Mouse (Mus musculus) erythroblast, embryonic 14.5 days (primary cell): ENCODE results near the gene Tcta. TPM values are rescaled to one million over a fixed set of nuclear protein-coding genes. Genes with fewer than 3 reads are reported as not detected.

Experiments used
- H3K27me3 ChIP-seq: 2 replicates; pipeline ENCODE4 v1.6.1; 2012; ENCODE audit warnings: inconsistent platforms; ENCODE audit not compliant: control insufficient read depth
- H3K36me3 ChIP-seq: 2 replicates; pipeline ENCODE4 v1.6.1; 2012; ENCODE audit warnings: mild to moderate bottlenecking, inconsistent platforms; ENCODE audit not compliant: control insufficient read depth
- H3K4me1 ChIP-seq: 2 replicates; pipeline ENCODE4 v1.6.1; 2012; ENCODE audit warnings: inconsistent platforms; ENCODE audit not compliant: control insufficient read depth
- H3K4me3 ChIP-seq: replicated peaks from 2 replicates; pipeline ENCODE3; 2012; ENCODE audit warnings: moderate library complexity, mild to moderate bottlenecking, inconsistent platforms
- H3K9me3 ChIP-seq: 2 replicates; pipeline ENCODE4 v1.6.1; 2012; ENCODE audit warnings: low read length, inconsistent platforms, mixed read lengths; ENCODE audit not compliant: control insufficient read depth
- GATA1 ChIP-seq: IDR thresholded peaks from 2 replicates; pipeline ENCODE4 v1.6.1; 2012; ENCODE audit warnings: low read length, inconsistent platforms, mixed read lengths
- TAL1 ChIP-seq: IDR thresholded peaks from 3 replicates; pipeline ENCODE4 v1.6.1; 2012; ENCODE audit warnings: low read length, inconsistent platforms, mixed read lengths
- polyA plus RNA-seq: library from polyadenylated mRNA; stranded (reverse); fragments of >175 nt; gene quantifications from 2 replicates; pipeline ENCODE4 v1.2.3, GENCODE M21; 2012

The Tcta gene
- polyA plus RNA-seq, result 0.16 TPM in 2 replicates

DNA sequence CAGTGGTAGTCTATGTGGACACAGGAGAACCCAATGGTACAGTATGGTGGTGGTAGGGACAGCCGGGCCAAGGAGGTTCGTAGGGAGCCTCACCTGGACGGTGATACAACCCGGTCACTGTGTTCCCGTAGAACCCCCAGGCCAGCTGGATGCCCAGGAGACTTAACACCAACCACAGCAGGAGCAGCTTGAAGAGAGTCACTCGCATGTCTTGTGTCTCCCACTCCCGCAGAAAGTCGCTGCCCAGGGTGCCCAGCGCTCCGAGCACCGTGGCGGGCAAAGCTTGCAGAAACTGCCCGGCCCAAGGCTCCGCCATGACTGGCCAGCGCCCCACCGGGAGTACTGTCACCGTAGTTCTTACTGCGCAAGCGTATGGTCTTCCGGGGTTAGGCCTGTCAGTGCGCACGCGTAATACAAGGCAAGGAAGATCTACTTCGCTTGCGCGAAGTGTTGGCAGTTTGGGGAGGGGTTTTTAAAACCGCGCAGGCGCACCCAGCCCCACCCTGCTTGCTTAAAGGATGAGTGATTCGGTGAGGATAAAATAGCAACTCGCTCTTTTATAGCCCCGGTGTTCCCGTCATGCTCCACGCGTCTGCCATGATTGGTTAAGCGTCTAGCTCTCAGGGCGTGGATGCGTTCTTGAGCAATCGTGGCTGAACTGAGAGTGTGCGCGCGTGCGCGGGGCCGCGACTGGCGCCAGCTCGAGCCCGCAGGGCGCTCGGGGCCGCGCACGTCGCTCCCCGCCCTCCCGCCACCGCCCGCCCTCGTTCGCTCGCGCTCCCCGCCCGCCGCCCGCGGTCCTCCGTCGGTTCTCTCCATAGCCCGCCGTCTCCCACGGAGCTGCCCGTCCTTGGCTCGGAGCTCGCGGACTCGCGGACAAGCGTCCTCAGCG lies at the start of gene Tcta, which contains the start of gene Rhoa:
TSS of gene Tcta (minus strand) at position 532 of the 892 bp plus-strand sequence.
TSS of gene Rhoa (plus strand) at position 501 of the 892 bp plus-strand sequence.
- TF ChIP-seq TAL1, result no peak
- TF ChIP-seq GATA1, result no peak; the same call in 1 of the 2 replicates
- H3K4me1 ChIP-seq, result peaks cover 56% of the 10 kb centered on the region
- H3K27me3 ChIP-seq, result no peaks in the 10 kb centered on the region
- peak within 1 kb of the TSS; percentile 83 for H3K4me3 ChIP-seq
- H3K9me3 ChIP-seq, result no peaks in the 10 kb centered on the region
- H3K36me3 ChIP-seq, result peaks cover 56% of the 10 kb centered on the region

DNA sequence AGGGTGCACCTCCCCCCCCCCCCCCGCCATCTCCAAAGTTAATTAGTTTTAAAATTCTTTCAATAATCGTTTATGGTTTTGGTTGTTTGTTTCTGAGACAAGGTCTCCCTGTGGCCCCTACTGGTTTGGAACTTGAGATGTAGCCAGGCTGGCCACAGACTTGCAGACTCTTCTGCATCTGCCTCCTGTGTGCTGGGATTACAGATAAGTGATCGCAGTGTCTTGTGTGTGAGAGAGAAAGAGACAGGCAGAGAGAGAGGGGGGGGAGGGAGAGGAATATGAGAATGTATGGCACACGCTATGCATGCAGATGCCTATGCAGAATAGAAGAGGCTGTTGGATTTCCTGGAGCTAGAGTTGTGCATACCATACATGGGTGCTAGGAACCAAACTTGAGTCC lies 43.8 kb upstream of the Tcta start:
- Histone ChIP-seq H3K4me3 (peak overlapping the region; percentile 74), H3K36me3 (peaks cover 63% of the 10 kb centered on the region)

DNA sequence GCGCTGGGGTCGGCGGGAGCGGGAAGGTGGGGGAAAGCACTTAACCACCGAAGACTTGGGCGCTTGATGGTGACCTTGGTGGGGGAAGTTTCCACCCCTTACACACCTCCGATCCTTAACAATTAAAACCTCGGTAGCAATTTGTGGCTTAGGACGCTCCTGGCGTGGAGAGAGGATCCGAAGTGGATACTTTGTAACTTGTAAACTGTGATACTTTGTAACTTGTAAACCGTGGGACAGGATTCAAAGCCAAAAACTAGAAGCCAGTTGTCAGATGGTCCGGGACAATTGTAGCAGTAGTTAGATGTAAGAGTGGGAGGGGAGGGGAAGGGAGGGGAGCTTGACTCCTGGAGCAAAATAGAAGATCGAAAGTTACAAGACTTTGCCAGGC lies 42.3 kb upstream of the Tcta start:
- peaks cover 62% of the 10 kb centered on the region for H3K36me3 ChIP-seq
- peaks cover 74% of the 10 kb centered on the region for H3K4me1 ChIP-seq
- no peaks in the 10 kb centered on the region for H3K27me3 ChIP-seq
- peak overlapping the region; percentile 74 for H3K4me3 ChIP-seq
- H3K9me3 ChIP-seq, result peaks cover 5% of the 10 kb centered on the region
- TF ChIP-seq GATA1 (no peak), TAL1 (no peak)

More for the DNA sequence above, 43.8 kb upstream of the Tcta start:
- H3K4me1 ChIP-seq, result peaks cover 65% of the 10 kb centered on the region
- no peaks in the 10 kb centered on the region for H3K27me3 ChIP-seq
- H3K9me3 ChIP-seq, result peaks cover 5% of the 10 kb centered on the region
- TF ChIP-seq GATA1 (no peak), TAL1 (no peak)

DNA sequence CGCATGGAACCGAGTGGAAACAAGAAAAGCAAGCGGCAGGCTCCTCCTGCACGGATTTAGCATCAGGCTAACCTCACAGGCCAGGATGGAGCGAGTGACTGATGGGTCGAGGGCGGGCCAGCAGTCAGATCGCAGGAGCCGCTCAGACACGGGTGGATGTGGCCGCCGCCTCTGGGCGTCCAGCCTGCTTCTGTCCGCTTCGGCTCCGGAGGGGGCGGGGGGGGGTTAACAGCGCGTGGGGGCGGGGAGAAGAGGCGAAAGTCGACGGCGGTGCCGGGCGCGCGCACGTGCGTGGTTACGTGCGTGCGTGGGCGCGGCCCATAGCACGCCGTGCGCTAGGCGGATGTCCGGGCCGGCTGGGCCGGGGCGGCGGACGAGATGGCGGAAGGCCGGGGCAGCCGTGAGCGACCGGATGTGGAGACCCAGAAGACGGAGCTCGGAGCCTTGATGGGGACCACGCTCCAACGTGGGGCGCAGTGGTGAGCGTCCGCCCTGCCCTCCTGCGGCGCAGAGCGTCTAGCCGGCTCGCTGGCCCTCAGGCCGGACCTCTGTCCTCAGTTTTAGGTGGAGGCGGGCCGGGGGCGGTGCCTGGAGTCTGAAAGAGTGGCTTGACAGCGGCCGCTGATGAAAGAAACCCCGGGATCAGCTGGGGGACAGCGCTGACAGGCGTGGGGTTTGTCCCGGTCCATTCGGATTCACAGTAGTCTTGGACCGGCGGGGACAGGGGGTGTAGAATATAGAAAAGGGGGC lies 41.8 kb upstream of the Tcta start, which contains the start of gene Usp4:
TSS of gene Usp4 (plus strand) at position 314 of the 750 bp plus-strand sequence.
- Histone ChIP-seq H3K4me1 (peaks cover 79% of the 10 kb centered on the region), H3K36me3 (peaks cover 61% of the 10 kb centered on the region), H3K4me3 (peak within 1 kb of the TSS; percentile 74), H3K9me3 (peaks cover 5% of the 10 kb centered on the region), H3K27me3 (no peaks in the 10 kb centered on the region)
- no peak for TF ChIP-seq GATA1
- no peak for TF ChIP-seq TAL1

DNA sequence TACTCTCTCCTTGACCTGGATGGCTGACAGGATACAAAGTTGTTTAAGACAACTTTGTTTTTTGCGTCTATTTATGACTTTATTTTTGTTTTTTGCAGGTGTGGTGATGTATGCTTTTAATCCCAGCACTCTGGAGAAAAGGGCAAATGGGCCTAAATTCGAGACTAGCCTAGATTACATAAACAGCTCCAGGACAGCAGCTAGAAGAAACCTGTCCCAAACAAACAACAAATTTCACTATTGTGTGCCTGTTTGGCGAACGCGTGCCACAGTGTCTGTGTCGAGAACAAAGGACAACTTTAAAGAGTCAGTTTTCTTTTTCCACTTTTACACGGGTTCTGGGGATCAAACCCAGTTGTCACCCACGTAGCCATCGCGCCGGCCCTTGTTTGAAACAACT lies 41.1 kb upstream of the Tcta start:
- Histone ChIP-seq H3K4me3 (peak overlapping the region; percentile 74), H3K4me1 (peaks cover 80% of the 10 kb centered on the region)
- TF ChIP-seq GATA1, result no peak
- TF ChIP-seq TAL1, result no peak

DNA sequence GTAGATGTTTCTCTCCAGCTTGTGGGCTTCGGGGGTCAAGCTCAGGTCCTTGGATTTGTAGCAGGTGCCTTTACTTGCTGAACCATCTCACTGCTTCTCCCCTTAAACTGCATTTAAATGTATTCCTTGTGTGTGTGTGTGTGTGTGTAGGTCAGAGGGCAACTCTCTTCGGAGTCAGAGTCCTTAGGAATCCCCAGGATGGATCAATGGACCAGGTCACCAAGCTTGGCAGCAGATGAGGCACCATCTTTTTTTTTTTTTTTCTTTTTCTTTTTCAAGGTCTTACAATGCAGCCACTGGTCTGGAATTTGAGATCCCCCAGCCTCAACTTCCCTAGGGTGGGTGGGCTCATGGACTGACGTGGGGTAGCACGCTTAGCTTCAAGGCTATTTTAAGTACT lies 38.5 kb upstream of the Tcta start:
- no peaks in the 10 kb centered on the region for H3K27me3 ChIP-seq
- no peak for TF ChIP-seq TAL1
- TF ChIP-seq GATA1, result no peak
- H3K4me1 ChIP-seq, result peaks cover 77% of the 10 kb centered on the region

More for the DNA sequence above, 41.1 kb upstream of the Tcta start:
- no peaks in the 10 kb centered on the region for H3K27me3 ChIP-seq
- peaks cover 5% of the 10 kb centered on the region for H3K9me3 ChIP-seq
- peaks cover 61% of the 10 kb centered on the region for H3K36me3 ChIP-seq

DNA sequence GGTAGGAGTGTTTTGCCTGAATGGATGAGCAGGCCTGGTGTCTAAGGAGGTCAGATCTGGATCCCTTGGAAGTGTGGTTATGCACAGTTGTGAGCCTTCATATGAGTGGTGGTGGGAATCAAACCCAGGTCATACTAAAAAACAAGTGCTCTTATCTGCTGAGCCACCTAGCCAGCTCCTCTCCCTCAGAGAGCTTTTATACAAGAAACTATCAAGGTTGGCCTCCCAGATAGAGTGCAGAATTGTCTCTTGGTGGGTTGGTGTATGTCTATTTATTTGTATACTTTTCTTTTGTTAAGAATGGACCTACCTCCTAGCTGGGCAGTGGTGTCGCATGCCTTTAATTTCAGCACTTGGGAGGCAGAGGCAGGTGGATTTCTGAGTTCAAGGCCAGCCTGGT lies 37.9 kb upstream of the Tcta start:
- Histone ChIP-seq H3K36me3 (peaks cover 64% of the 10 kb centered on the region), H3K27me3 (no peaks in the 10 kb centered on the region), H3K4me3 (peak overlapping the region; percentile 33), H3K9me3 (peaks cover 3% of the 10 kb centered on the region; the same call in 1 of the 2 replicates), H3K4me1 (peaks cover 72% of the 10 kb centered on the region)
- TF ChIP-seq TAL1 (peak; percentile 44; the same call in 2 of the 3 replicates), GATA1 (peak; percentile 69)

More for the DNA sequence above, 38.5 kb upstream of the Tcta start:
- Histone ChIP-seq H3K36me3 (peaks cover 62% of the 10 kb centered on the region), H3K4me3 (no peak overlapping the region), H3K9me3 (peaks cover 3% of the 10 kb centered on the region; the same call in 1 of the 2 replicates)

DNA sequence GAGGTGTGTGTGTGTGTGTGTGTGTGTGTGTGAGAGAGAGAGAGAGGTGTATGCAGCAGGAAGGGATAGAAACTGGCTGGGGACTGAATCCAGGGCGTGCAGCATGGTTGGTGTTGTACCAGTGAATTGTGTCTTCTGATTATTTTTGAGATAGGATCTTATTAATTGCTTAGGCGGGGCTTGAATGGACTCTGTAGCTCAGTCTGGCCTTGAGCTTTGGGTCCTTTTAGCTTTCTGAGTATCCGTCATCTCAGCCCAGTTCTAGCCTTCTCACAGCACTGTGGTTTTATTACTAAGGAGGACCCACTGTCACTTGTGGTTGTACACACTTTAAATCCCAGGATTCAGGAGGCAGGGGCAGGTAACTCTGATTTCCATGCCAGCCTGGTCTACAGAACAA lies 37.4 kb upstream of the Tcta start:
- no peak for TF ChIP-seq GATA1
- no peak for TF ChIP-seq TAL1
- Histone ChIP-seq H3K4me1 (peaks cover 73% of the 10 kb centered on the region), H3K27me3 (no peaks in the 10 kb centered on the region), H3K36me3 (peaks cover 69% of the 10 kb centered on the region), H3K4me3 (peak overlapping the region; percentile 33), H3K9me3 (peaks cover 3% of the 10 kb centered on the region; the same call in 1 of the 2 replicates)
